Mouse (Mus musculus): Measurements from ENCODE around the gene Auh.

DNA sequence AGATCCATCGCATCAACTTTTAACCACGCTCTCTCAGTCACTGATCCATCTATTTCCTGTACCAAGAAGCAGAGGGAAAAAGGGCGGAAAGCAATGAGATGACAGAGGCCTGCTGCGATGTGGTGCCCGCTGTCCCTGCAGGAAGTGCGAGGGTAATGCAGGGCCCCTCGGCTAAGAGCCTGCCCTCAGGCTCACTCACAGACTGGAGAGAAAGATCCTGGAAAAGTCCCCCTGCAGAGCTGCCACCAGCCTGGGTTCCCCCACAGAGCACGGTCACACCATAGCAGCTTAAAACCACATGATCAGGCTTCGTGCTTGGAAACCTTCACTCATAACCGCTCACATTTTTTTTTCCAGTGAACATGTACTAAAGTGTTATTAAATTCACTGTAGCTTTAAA lies 25.7 kb downstream of the Auh start:
- no peak for TF ChIP-seq CTCF (IDR thresholded peaks at IDR 0.05; ENCODE audit: insufficient read depth, low read length)
- TF ChIP-seq POLR2A (IDR thresholded peaks at IDR 0.05; ENCODE audit: borderline replicate concordance, extremely low read depth, low read depth, low read length), result no peak

Measured in lung, adult 2 months (tissue).